Mouse (Mus musculus) thymus, adult 2 months (tissue): ENCODE results near the gene Akip1.

Experiments
- CTCF ChIP-seq: fragments of 200-500 bp; IDR thresholded peaks from 2 replicates; pipeline ENCODE4 v1.5.1; 2012; ENCODE audit warnings: mild to moderate bottlenecking, control low read depth, low read length, moderate library complexity, borderline replicate concordance; ENCODE audit not compliant: control insufficient read depth, poor library complexity, insufficient read depth; ENCODE audit errors: extremely low read depth
- POLR2A ChIP-seq: fragments of 200-500 bp; IDR thresholded peaks from 2 replicates; pipeline ENCODE4 v1.6.1; 2012; ENCODE audit warnings: mild to moderate bottlenecking, low read length, control low read depth, moderate library complexity; ENCODE audit not compliant: control insufficient read depth, poor library complexity, insufficient read depth; ENCODE audit errors: extremely low read depth

- TF ChIP-seq POLR2A = no peak
- no peak for TF ChIP-seq CTCF
Measured at GRCm38 (mm10) chr7:109702721-109703120, 769 bp upstream of the Akip1 start.
